Mouse (Mus musculus) G1E (cell line): Measurements from ENCODE around the gene Lyrm4.

Experiments
- CTCF ChIP-seq: IDR thresholded peaks from 2 replicates; pipeline ENCODE4 v1.5.1; 2012; ENCODE audit warnings: low read depth, low read length, inconsistent platforms, mixed read lengths
- GATA2 ChIP-seq: IDR thresholded peaks from 2 replicates; pipeline ENCODE4 v1.6.1; 2012; ENCODE audit warnings: low read depth, low read length, inconsistent platforms, borderline replicate concordance

GRCm38 (mm10) chr13:35995696-35996426 lies 121.5 kb downstream of the Lyrm4 start:
- TF ChIP-seq CTCF (no peak), GATA2 (no peak)
